Mouse (Mus musculus): ENCODE measurements around the gene Sorbs2. TPM values are rescaled to one million over a fixed set of nuclear protein-coding genes. Genes with fewer than 3 reads are reported as not detected.

Gene Sorbs2
- 1.3 TPM for total RNA-seq (2023)

GRCm38 (mm10) chr8:45507634-45508321, at the start of gene Sorbs2:
Sorbs2 (plus strand) TSS chr8:45507788.

Other genes with a start within 250 kb of the Sorbs2 start
- not detected for gene F11, start 245.8 kb upstream of the Sorbs2 start, total RNA-seq (2023)
- not detected for gene Klkb1, start 212.9 kb upstream of the Sorbs2 start, total RNA-seq (2023)
- not detected for gene Gm45753, start 199.3 kb upstream of the Sorbs2 start, total RNA-seq (2023)
- 6.9 TPM for gene Cyp4v3, start 174.6 kb upstream of the Sorbs2 start, total RNA-seq (2023)
- gene Fam149a, start 125.5 kb upstream of the Sorbs2 start, total RNA-seq (2023) = 0.18 TPM
- 2.8 TPM for gene Tlr3, start 96.7 kb upstream of the Sorbs2 start, total RNA-seq (2023)